Mouse (Mus musculus): ENCODE measurements around the gene Gmnc. TPM values are rescaled to one million over a fixed set of nuclear protein-coding genes. Genes with fewer than 3 reads are reported as not detected.

Gmnc gene
- polyA plus RNA-seq (2017; shearing (Covaris generic)): not detected

DNA sequence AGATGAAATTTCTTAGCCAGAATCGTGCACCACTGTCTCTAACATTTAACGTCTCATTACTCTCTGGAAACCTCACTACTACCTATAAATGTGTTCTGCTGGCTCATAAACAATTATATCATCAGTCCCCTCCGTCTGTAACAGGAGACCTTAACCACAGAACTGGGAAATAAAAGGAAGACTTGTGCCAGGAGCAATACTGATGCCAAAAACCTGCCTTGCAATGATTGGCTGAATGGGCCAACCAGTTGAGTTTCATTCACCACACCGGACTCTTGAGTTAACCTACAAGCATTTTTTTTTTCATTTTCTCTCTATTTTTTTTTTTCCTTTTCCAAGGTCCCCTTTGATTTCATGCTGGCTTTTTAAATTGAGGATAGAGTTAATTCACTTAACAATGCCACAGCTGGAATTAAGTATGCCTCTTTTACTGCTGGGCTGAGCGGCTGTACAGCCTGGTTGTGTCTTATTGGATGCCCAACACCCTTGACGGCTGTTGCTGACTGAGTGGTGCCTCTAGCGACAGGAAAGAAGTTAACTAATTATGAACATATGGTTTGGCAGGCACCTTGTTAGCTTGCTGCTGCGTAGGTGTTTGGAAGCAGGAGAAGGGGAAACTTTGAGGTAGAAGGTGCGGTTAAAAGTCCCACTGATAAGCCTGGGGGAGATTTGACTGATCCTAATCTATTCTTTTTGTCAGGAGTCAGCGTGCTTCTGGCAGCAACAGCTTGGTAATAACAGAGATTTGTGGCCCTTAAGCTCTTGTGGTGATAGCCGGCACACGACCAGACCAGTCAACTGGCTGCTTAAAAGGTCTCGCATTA lies at the start of gene Gmnc:
TSS of gene Gmnc (minus strand) at position 176 of the 824 bp plus-strand sequence.
- no peak for ATAC-seq

DNA sequence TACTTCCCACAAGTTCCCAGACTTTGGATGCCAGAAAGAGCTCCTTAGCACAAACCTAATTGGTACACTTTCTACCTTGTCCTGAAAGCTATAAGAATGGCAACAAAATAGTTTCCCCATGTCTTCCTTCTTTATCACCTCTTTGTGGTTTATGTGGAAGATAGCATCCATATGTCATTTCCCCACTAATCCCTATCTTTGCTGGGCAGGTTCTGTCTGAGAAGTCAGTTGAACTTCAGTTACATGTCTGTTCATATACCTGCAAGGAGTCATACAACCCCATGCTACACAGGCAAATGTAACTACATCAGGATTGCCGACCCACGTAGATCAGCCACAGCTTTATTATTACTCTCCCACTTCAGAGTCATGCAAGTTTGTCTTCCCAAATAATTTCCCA lies 35.8 kb upstream of the Gmnc start:
- ATAC-seq: no peak

DNA sequence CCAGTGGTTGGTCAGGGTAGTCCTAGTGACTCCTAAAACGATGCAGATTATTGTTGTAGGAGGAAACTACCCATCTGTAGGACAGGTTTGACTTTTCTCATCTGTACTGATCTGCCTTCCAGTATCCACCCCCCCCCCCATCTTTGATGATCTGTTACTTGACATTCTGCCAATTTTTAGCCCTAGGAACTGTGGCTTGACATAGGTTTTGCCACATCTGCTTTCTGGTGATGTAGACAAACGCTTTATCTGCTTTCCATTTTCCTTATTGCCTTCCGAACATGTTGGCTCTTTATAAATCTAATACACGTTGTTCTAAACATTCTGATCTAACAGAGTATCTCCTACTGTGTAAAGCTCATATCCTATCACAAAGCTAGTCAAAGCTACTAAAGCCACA lies 34.8 kb upstream of the Gmnc start:
- no peak for ATAC-seq

DNA sequence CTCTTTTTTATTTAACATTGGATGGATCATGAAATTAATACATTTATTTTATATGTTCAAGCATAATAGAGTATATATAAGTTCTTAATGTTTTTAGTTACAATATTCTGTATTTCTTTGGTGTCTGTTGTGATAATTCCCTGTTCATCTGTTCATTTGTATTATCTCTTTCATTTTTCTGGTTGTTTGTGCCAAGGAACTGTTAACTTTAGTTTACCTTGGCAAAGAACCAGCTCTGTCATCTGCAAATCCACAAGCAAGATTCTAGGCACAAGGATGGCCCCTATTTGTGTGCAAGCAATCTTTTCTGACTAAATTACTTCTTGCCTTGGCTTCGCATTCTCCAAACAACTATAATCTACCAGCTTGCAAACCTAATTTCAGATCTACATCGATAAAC lies 31.3 kb upstream of the Gmnc start:
- ATAC-seq: no peak

DNA sequence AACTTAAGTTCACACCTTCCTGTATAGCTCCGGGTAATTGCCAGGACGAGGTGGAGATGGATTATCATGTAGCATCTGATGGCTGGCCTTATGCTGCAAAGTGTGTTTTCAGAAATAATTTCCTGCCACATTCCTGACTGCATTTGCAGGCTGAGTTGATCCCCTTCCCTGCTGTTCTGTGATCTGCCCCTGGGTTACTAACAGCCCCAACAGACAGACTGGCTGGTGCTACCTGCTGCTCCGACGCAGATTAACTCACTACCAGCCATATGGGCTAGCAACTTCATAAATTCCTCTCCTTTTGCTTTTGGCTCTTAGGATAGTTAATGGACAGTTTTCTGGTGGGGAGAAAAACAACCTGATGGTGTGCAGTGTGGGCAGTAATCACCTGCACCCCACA lies 25.9 kb upstream of the Gmnc start:
- ATAC-seq: no peak

DNA sequence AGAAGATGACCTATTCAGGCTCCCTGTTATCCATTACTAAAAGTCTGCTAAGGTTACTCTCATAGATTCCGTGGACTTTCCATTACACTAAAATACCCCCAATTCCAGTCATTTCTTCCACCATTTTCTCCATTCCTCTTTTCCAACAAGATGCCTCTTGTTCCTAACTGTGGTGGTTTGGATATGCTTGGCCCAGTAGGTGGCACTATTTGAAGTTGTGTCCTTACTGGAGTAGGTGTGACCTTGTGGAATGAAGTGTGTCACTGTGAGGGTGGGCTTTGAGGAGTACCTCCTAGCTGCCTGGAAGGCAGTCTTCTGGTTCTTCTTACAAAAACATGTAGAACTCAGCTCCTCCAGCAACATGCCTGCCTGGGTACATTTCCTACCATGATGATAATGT lies 11.3 kb upstream of the Gmnc start:
- ATAC-seq: no peak

DNA sequence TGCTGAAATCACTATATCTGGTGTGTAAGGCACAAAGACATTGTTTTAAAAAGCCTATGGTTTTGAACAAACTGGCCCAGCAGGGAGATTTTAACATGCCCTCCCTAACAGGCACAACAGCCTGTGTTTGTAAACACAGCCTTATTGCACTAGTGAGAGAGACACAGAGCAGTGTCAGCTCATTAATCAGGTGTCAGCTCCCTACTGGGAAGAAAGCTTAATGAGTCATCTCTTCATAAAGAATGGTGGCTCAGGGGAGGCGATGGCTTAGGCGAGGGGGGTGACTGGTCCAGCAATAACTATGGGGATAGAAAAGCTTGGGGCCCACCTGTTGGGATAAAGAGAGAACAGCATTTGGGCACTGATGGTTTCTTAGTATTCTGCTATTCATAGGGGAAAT lies 8.1 kb upstream of the Gmnc start:
- no peak for ATAC-seq

DNA sequence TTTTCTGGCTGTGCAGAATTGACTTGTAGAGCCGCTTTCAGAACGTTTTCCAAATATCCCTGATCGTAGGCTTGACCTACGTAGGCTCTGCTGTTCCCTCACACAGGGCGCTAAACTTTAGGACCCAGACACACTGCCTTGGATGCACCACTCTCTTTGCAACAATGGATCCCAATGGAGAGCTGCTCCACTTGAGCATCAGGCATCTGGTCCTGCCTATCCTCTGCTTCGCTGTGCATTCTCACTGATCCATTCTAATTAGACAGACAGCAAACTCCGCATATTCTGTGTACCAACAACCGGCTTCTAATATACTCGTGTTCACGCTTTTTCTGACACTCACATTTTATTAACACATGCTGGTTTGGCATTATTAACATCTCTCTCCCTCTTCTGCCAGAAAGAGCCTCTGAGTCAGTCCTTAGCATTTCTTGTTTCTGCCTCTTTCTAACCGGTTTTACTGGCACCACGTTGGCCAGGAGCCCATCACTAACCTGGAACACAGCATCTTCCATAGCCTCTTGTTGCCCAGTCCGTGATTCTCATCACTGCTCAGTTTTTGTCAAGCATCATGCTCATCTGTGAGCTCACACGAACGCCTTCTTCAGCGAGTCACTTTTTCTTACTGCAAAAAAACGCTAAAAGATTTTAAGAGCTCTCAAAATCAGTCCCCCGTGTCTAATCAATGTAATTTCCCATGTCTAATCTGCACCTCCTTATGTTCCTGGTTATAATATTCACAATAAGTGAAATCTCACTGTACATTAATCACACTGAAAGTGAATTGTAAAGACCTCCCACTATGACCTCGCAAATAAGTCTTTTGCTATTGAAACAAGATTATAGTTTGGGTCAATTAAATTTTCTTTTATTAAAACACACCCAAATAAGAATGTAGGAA lies 1.8 kb downstream of the Gmnc start:
- ATAC-seq: no peak

DNA sequence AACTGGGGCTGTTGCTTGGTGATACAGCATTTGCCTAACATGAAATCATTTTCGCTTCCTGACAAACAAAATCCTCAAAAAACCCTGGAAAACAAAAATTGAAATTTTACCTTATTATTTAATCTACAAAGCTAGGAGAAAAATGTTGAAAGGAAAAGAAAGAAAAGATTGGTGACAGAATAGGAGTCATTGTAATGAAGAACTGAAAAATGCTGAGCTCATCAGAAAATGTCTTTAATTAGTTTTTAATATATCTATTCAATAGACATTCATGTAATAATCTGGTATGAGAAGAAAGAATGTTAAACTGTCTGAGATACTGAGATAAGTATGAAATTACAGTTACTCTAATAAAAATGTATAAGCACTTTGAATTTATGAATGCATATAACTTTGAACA lies 3.3 kb downstream of the Gmnc start:
- ATAC-seq: no peak

DNA sequence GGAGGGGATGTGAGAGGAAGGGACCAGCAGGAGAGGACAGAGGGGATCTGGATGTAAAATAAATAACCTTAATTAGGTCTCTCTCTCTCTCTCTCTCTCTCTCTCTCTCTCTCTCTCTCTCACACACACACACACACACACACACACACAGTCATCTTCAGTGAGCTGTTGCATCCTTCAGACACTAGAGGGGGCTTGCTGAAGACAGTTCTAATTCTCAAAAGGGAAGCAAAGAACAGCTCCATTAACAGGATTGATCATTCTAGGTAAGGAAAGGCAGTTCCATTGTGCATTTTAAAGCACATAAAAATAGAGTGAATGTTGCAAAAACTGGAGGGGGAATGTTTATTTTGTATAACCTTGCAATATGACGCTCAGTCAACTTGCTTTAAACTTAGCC lies 5.7 kb downstream of the Gmnc start:
- ATAC-seq: no peak

DNA sequence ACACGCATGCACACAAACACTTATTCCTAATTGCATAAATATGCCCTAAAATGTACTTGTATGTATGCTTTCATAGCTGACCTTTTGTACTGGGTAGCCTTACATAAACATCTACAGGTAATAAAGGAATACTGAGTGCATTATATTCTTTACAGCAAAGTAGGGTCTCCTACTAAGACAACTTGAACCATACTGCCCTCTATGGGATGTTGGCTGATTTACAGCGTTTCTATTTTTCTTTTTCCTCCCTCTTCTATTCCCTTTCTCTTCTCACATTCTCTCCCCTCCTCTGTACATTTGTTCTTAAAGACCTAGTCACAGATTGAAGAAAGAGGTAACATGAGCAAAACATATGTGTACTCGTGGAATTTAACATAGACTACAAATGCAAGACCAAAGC lies 9.3 kb downstream of the Gmnc start:
- no peak for ATAC-seq

DNA sequence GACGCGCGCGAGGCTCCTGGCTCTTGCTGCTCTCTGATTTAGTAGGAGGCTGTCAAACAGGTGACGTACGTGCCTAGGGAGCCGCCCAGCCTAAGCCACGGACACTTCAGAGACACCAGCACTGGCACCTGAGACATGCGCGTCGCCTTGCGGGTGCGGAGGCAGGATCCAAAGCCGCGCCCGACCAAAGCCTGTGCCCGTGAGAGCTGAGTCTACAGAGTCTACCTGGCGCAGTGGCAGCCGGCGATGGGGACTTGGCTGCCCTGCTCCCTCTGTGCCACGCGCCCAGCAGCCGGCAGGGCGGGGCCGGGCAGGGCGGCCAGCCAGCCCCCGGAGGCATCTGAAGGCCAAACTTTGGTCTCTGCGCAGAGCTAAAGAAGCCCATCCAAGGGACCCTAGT lies 23.5 kb downstream of the Gmnc start:
- ATAC-seq: no peak

DNA sequence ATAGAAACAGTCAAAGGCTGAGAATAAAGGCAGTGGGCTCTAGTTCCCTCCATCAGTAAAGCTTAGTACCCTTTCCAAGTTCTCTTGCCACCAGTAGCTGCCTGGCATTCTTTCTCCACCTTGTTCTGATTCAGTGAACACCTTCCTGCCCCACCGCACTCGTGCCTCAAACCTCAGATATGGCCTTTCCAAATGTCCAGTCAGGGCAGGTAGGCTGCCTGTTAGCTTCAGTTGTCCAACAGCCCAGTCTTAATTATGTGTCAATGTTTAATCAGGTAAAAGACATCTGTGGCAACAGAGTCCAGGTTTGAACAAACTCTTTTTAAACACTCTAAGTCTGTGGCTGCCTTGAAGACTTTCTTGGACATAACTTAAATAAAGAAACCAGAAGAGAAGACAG lies 24.6 kb downstream of the Gmnc start:
- ATAC-seq: no peak

DNA sequence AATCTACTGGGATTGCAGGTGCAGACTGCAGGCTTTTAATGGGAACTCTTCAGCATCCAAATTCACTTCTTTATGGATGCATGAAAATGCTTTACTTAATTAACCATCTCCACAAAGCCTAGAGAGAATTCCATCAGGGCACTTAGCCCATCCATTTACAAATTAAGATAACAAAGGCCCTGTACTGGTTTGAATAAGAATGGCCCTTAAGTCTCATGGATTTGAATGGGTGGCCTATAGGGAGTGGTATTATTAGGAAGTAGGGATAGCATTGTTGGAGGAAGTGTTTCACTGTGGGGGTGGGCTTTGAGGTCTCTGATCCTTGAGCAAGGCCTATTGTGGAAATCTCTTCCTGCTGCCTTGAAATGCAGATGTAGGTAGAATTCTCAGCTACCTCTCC lies 29.5 kb downstream of the Gmnc start:
- no peak for ATAC-seq

DNA sequence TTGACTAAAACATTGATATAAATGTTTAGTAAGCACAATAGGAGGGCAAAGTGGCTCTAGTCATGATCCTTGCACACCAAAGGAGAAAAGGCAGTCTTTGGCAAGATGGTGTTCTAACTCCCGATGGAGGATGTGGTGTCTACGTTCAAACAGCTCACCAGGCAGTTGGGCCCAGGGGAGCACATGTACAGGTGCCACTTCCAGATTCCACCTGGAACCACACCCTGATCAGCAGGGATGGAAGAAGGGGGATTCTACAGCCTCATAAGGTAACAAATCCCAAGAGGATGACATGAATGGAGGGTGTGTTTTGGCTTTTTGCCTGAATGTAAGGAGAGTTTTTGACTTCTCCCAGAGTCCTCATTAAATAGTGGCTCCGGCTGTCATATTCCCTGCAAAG lies 39.9 kb downstream of the Gmnc start:
- no peak for ATAC-seq

DNA sequence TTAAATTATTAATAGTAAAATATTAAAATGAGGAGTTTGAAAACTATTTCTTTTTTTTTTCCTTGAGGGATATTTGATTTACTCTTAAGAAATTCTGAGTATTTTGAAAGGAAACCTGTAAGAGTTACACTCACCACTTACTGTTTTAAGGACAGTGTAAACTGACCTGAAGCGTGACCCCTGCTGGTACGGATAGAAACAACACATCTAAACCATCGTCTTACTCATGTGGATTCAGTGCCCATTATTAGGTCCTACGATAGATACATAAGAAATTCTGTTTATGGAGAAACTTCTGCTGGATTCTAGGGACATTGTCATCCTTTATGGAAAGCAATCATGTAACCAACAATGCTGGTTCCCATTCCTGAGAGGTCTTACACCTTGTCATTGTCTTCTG lies 41.2 kb downstream of the Gmnc start:
- ATAC-seq: no peak

DNA sequence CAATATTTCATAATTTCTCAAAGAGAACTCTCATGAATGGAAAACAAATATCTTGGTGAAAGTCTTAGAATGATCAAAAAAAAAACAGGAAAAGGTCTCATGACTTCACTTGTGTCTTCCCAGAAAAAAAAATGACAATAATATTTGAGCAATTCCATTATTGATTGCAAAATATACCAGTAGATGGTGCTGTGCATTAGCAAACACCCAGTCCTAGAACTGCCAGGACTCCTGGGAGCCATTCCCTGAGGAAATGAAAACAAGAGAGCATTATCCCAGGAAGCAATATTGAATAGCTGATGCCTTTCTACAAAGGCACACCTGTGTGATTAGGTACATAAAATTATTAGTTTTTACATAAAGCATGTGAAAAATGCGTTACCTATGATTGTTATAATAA lies 87.5 kb downstream of the Gmnc start:
- ATAC-seq: no peak

DNA sequence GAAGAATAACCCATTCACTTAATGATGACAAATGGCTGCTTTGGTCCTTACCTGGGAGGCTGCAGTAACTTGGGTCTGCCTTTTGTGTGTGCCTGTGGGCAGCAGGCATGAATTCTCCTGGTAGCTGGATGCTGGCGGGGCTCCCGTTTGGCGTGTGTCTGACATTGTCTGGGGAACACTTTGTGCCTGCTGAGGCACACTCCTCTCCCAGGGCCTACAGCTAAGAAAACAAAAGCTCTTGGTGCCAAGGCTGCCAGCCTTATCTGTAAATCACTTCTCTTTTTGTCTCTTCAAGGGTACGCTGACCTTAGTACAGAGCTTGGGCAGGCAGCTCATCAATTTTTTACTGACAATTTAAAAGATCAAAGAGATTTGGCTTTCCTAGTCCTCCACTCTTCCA lies 90.0 kb downstream of the Gmnc start:
- ATAC-seq: no peak

DNA sequence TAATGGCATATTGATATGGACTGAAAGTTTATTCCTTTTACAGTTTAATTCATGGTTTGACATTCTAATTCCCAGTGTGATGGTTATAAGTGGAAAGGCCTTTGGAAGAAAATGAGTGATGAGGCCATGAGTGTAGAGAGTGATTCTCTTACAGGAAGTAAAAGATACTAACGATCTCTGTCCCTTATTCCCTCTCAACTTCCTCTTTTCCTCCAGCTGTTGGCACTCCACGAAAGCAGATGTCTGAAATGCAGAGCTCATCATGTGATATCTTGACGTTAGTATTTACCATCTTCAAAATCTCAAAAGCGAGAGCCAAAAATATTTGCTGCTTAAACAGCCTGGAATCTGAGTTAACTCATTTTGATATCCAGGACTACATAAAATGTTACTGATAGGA lies 105.1 kb downstream of the Gmnc start:
- no peak for ATAC-seq

DNA sequence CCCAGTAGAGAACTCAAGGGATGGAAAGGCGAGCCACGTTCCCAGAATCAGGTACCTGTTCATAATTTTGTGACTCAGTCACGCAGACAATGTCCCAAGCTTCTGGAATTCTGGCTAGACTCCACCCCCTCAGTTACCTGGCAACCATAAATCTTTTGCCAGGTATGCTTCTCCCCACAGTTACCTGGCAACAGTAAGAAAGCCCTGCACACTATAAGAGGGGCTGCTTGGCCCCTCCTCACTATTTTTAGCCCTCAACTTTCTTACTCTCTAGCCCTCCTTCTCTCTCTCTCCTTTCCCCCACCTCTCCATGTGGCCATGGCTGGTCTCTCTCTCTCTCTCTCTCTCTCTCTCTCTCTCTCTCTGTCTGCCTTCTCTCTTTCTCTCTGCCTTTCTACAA lies 114.6 kb downstream of the Gmnc start:
- no peak for ATAC-seq

Data from inflammation-experienced regulatory T-cells, adult 6 months (primary cell).